Mouse (Mus musculus): ENCODE measurements around the gene Ncapd2. TPM values are rescaled to one million over a fixed set of nuclear protein-coding genes. Genes with fewer than 3 reads are reported as not detected.

Ncapd2 gene
- 151 and 167 TPM in 2 replicates for polyA plus RNA-seq (2014; fragmentation: Nextera tagmentation; extraction: Ambion mirVana)

GRCm38 (mm10) chr6:125191332-125192015 lies at the start of gene Ncapd2, which contains the start of gene Mrpl51:
Gene Ncapd2 (minus strand): TSS chr6:125191701.
Gene Mrpl51 (plus strand): TSS chr6:125191801.
- Histone ChIP-seq H3K27ac (ENCODE audit: low read depth) (peak within 1 kb of the TSS; percentile 100), H3K4me2 (peak within 1 kb of the TSS; percentile 78), H3K27me3 (ENCODE audit: insufficient read depth, low read length) (no peaks in the 10 kb centered on the region), H3K36me3 (ENCODE audit: insufficient read depth) (peaks cover 56% of the 10 kb centered on the region), H3K4me1 (ENCODE audit: insufficient read depth) (peaks cover 6% of the 10 kb centered on the region; the same call in 1 of the 2 replicates), H3K9me3 (ENCODE audit: low read depth, low read length) (no peaks in the 10 kb centered on the region), H3K4me3 (ENCODE audit: low read depth, low read length) (peak within 1 kb of the TSS; percentile 71), H3K9ac (peak within 1 kb of the TSS; percentile 84)
- peak; percentile 99 for DNase-seq
- ATAC-seq (ENCODE audit: insufficient read depth): peak; percentile 96
- under 1% methylated on average over 54 of the region's 54 CpGs for WGBS
- no peak; the same call in none of the 2 replicates for TF ChIP-seq CTCF (IDR thresholded peaks at IDR 0.05; ENCODE audit: low read depth)

- Histone ChIP-seq H3K27me3 (ENCODE audit: insufficient read depth, low read length) (no peaks in the 10 kb centered on the region), H3K9ac (no peak overlapping the region), H3K4me1 (ENCODE audit: insufficient read depth) (no peaks in the 10 kb centered on the region), H3K4me2 (no peak overlapping the region), H3K36me3 (ENCODE audit: insufficient read depth) (no peaks in the 10 kb centered on the region), H3K9me3 (ENCODE audit: low read depth, low read length) (no peaks in the 10 kb centered on the region), H3K27ac (ENCODE audit: low read depth) (no peak overlapping the region), H3K4me3 (ENCODE audit: low read depth, low read length) (no peak overlapping the region)
- TF ChIP-seq CTCF (IDR thresholded peaks at IDR 0.05; ENCODE audit: low read depth): no peak
- 73% methylated on average over 5 of the region's 5 CpGs for WGBS
- no peak for ATAC-seq (ENCODE audit: insufficient read depth)
- DNase-seq: no peak
Measured at GRCm38 (mm10) chr6:125240617-125241016, 49.1 kb upstream of the Ncapd2 start.

GRCm38 (mm10) chr6:125239547-125239946 lies 48.0 kb upstream of the Ncapd2 start:
- Histone ChIP-seq H3K4me1 (ENCODE audit: insufficient read depth) (no peaks in the 10 kb centered on the region), H3K9ac (no peak overlapping the region), H3K4me3 (ENCODE audit: low read depth, low read length) (no peak overlapping the region), H3K9me3 (ENCODE audit: low read depth, low read length) (no peaks in the 10 kb centered on the region), H3K36me3 (ENCODE audit: insufficient read depth) (no peaks in the 10 kb centered on the region), H3K27ac (ENCODE audit: low read depth) (no peak overlapping the region), H3K4me2 (no peak overlapping the region), H3K27me3 (ENCODE audit: insufficient read depth, low read length) (no peaks in the 10 kb centered on the region)
- TF ChIP-seq CTCF (IDR thresholded peaks at IDR 0.05; ENCODE audit: low read depth): no peak
- 91% methylated on average over 5 of the region's 5 CpGs for WGBS
- no peak for DNase-seq
- no peak for ATAC-seq (ENCODE audit: insufficient read depth)

- ATAC-seq (ENCODE audit: insufficient read depth): no peak
Measured at GRCm38 (mm10) chr6:125238396-125238795, 46.9 kb upstream of the Ncapd2 start.

DNA sequence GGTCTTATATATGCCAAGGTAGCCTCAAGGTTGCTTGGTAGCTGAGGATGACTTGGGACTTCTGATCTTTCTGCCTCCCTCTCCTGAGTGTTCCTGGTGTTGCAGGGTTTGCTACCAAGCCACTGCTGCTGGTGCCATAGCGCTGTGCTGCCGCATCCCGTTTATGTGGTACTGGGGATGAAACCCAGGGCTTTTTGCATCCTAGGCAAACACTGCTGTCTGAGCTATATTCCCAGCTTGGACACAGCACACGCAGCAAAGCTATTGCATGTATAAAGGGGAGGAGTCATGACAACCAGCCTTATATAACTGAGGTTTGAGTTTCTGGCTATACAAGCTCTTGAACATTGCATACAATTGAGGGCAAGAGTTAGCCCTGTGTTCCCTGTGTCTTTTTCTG lies 45.9 kb upstream of the Ncapd2 start:
- no peak for DNase-seq

More at GRCm38 (mm10) chr6:125238396-125238795, 46.9 kb upstream of the Ncapd2 start:
- TF ChIP-seq CTCF (IDR thresholded peaks at IDR 0.05; ENCODE audit: low read depth): no peak
- peak; percentile 17 for DNase-seq
- Histone ChIP-seq H3K27ac (ENCODE audit: low read depth) (no peak overlapping the region), H3K4me2 (no peak overlapping the region), H3K4me1 (ENCODE audit: insufficient read depth) (no peaks in the 10 kb centered on the region), H3K9me3 (ENCODE audit: low read depth, low read length) (no peaks in the 10 kb centered on the region), H3K27me3 (ENCODE audit: insufficient read depth, low read length) (no peaks in the 10 kb centered on the region), H3K9ac (no peak overlapping the region), H3K36me3 (ENCODE audit: insufficient read depth) (no peaks in the 10 kb centered on the region), H3K4me3 (ENCODE audit: low read depth, low read length) (no peak overlapping the region)
- 41% methylated on average over 6 of the region's 6 CpGs for WGBS

GRCm38 (mm10) chr6:125236782-125237181 lies 45.3 kb upstream of the Ncapd2 start, which contains the start of gene Cd27:
Gene Cd27 (minus strand): TSS chr6:125237010.
- Histone ChIP-seq H3K27ac (ENCODE audit: low read depth) (no peak within 1 kb of the TSS), H3K9ac (no peak within 1 kb of the TSS), H3K4me2 (no peak within 1 kb of the TSS), H3K9me3 (ENCODE audit: low read depth, low read length) (no peaks in the 10 kb centered on the region), H3K27me3 (ENCODE audit: insufficient read depth, low read length) (no peaks in the 10 kb centered on the region), H3K4me1 (ENCODE audit: insufficient read depth) (no peaks in the 10 kb centered on the region; the same call in 1 of the 2 replicates), H3K36me3 (ENCODE audit: insufficient read depth) (no peaks in the 10 kb centered on the region), H3K4me3 (ENCODE audit: low read depth, low read length) (no peak within 1 kb of the TSS)
- ATAC-seq (ENCODE audit: insufficient read depth) (no peak), DNase-seq (no peak)
- 48% methylated on average over 6 of the region's 6 CpGs for WGBS
- no peak for TF ChIP-seq CTCF (IDR thresholded peaks at IDR 0.05; ENCODE audit: low read depth)

More for the DNA sequence above, 45.9 kb upstream of the Ncapd2 start:
- H3K4me1 ChIP-seq (ENCODE audit: insufficient read depth): no peaks in the 10 kb centered on the region; the same call in 1 of the 2 replicates
- no peak for ATAC-seq (ENCODE audit: insufficient read depth)
- H3K27me3 ChIP-seq (ENCODE audit: insufficient read depth, low read length): no peaks in the 10 kb centered on the region
- no peak overlapping the region for H3K4me3 ChIP-seq (ENCODE audit: low read depth, low read length)
- TF ChIP-seq CTCF (IDR thresholded peaks at IDR 0.05; ENCODE audit: low read depth): no peak
- no peak overlapping the region for H3K27ac ChIP-seq (ENCODE audit: low read depth)
- H3K9me3 ChIP-seq (ENCODE audit: low read depth, low read length): no peaks in the 10 kb centered on the region
- no peaks in the 10 kb centered on the region for H3K36me3 ChIP-seq (ENCODE audit: insufficient read depth)
- H3K4me2 ChIP-seq: no peak overlapping the region
- WGBS: 77% methylated on average over 4 of the region's 4 CpGs
- no peak overlapping the region for H3K9ac ChIP-seq

DNA sequence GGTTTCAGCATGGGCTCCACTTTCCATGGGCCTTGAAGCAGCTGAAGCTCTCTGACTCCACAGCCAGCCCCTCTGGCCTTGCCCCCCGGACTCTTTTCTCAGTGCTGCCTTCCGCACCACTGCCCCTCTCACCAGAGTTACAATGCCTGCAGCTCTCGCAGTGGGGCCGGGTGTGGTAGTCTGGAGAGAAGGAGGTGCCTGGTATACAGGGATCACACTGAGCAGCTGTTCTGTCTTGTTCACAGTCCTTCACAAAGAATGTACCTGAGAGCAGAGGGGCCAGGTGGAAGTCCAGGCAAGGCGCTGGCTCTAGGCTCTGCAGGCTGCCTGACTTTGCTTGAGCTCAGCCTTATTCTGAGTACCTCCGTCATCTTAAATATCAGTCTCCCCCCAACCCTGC lies 44.8 kb upstream of the Ncapd2 start:
- 77% methylated on average over 6 of the region's 6 CpGs for WGBS

More for the DNA sequence above, 44.8 kb upstream of the Ncapd2 start:
- Histone ChIP-seq H3K4me2 (no peak overlapping the region), H3K27ac (ENCODE audit: low read depth) (no peak overlapping the region), H3K4me3 (ENCODE audit: low read depth, low read length) (no peak overlapping the region), H3K9ac (no peak overlapping the region), H3K9me3 (ENCODE audit: low read depth, low read length) (no peaks in the 10 kb centered on the region), H3K27me3 (ENCODE audit: insufficient read depth, low read length) (no peaks in the 10 kb centered on the region), H3K4me1 (ENCODE audit: insufficient read depth) (no peaks in the 10 kb centered on the region; the same call in 1 of the 2 replicates), H3K36me3 (ENCODE audit: insufficient read depth) (no peaks in the 10 kb centered on the region)
- TF ChIP-seq CTCF (IDR thresholded peaks at IDR 0.05; ENCODE audit: low read depth): no peak
- DNase-seq: no peak
- no peak for ATAC-seq (ENCODE audit: insufficient read depth)
